Mouse (Mus musculus): ENCODE measurements at regions not wholly inside any gene's neighbourhood (a gene's known extent, or its start where the extent isn't known, plus 50 kb on each side); places are given as distances from the start of the nearest gene placed in this dataset.
"Not testable (repeated sequence)": the region's sequence is repeated elsewhere in the genome, so short reads cannot be mapped to it uniquely, and the experiment has no call there.

GRCm38 (mm10) chr4:66691598-66692220 lies 135.7 kb upstream of the Tlr4 start:
- WGBS: 57% methylated on average over 5 of the region's 5 CpGs

GRCm38 (mm10) chr4:66693982-66694578 lies 133.3 kb upstream of the Tlr4 start:
- no peak overlapping the region for H3K4me3 ChIP-seq (replicated peaks; ENCODE audit: control insufficient read depth, low read depth, low read length)
- no peak for TF ChIP-seq POLR2A (IDR thresholded peaks at IDR 0.05; ENCODE audit: borderline replicate concordance, control insufficient read depth, low read depth, low read length)
- TF ChIP-seq CTCF (IDR thresholded peaks at IDR 0.05; ENCODE audit: control insufficient read depth, insufficient read depth, low read length): no peak
- no peaks in the 10 kb centered on the region for H3K4me1 ChIP-seq (ENCODE audit: control insufficient read depth, insufficient read depth, low read length)
- WGBS: 66% methylated on average over 4 of the region's 4 CpGs
- H3K27ac ChIP-seq (ENCODE audit: control insufficient read depth, insufficient read depth, low read depth, low read length, poor library complexity): no peak overlapping the region

More at GRCm38 (mm10) chr4:66691598-66692220, 135.7 kb upstream of the Tlr4 start:
- H3K4me1 ChIP-seq (ENCODE audit: control insufficient read depth, insufficient read depth, low read length): no peaks in the 10 kb centered on the region
- no peak overlapping the region for H3K4me3 ChIP-seq (replicated peaks; ENCODE audit: control insufficient read depth, low read depth, low read length)
- TF ChIP-seq POLR2A (IDR thresholded peaks at IDR 0.05; ENCODE audit: borderline replicate concordance, control insufficient read depth, low read depth, low read length) (no peak), CTCF (IDR thresholded peaks at IDR 0.05; ENCODE audit: control insufficient read depth, insufficient read depth, low read length) (no peak)
- H3K27ac ChIP-seq (ENCODE audit: control insufficient read depth, insufficient read depth, low read depth, low read length, poor library complexity): no peak overlapping the region

GRCm38 (mm10) chr4:66715821-66716760 lies 111.3 kb upstream of the Tlr4 start:
- 71% methylated on average over 6 of the region's 6 CpGs for WGBS
- Histone ChIP-seq H3K4me3 (replicated peaks; ENCODE audit: control insufficient read depth, low read depth, low read length) (no peak overlapping the region), H3K4me1 (ENCODE audit: control insufficient read depth, insufficient read depth, low read length) (no peaks in the 10 kb centered on the region), H3K27ac (ENCODE audit: control insufficient read depth, insufficient read depth, low read depth, low read length, poor library complexity) (no peak overlapping the region)
- TF ChIP-seq CTCF (IDR thresholded peaks at IDR 0.05; ENCODE audit: control insufficient read depth, insufficient read depth, low read length): no peak
- TF ChIP-seq POLR2A (IDR thresholded peaks at IDR 0.05; ENCODE audit: borderline replicate concordance, control insufficient read depth, low read depth, low read length): no peak

- Histone ChIP-seq H3K4me3 (replicated peaks; ENCODE audit: control insufficient read depth, low read depth, low read length) (no peak overlapping the region), H3K4me1 (ENCODE audit: control insufficient read depth, insufficient read depth, low read length) (peaks cover 2% of the 10 kb centered on the region), H3K27ac (ENCODE audit: control insufficient read depth, insufficient read depth, low read depth, low read length, poor library complexity) (no peak overlapping the region)
- WGBS: 29% methylated on average over 2 of the region's 2 CpGs
- no peak for TF ChIP-seq CTCF (IDR thresholded peaks at IDR 0.05; ENCODE audit: control insufficient read depth, insufficient read depth, low read length)
These were observed 90.0 kb upstream of the Tlr4 start for GRCm38 (mm10) chr4:66737407-66737806.

- H3K27ac ChIP-seq (ENCODE audit: control insufficient read depth, insufficient read depth, low read depth, low read length, poor library complexity); H3K4me1 ChIP-seq (ENCODE audit: control insufficient read depth, insufficient read depth, low read length); H3K4me3 ChIP-seq (replicated peaks; ENCODE audit: control insufficient read depth, low read depth, low read length): not testable (repeated sequence)
- WGBS: 84% methylated on average over 19 of the region's 19 CpGs
These were observed 84.0 kb upstream of the Tlr4 start for GRCm38 (mm10) chr4:66743421-66743820.

GRCm38 (mm10) chr4:66768762-66769161 lies 58.6 kb upstream of the Tlr4 start:
- WGBS: 28% methylated on average over 4 of the region's 4 CpGs
- H3K4me3 ChIP-seq (replicated peaks; ENCODE audit: control insufficient read depth, low read depth, low read length): no peak overlapping the region
- no peaks in the 10 kb centered on the region for H3K4me1 ChIP-seq (ENCODE audit: control insufficient read depth, insufficient read depth, low read length)
- H3K27ac ChIP-seq (ENCODE audit: control insufficient read depth, insufficient read depth, low read depth, low read length, poor library complexity): no peak overlapping the region
- 0 out of 2 replicates have a peak, but pooled peaks have one; percentile 18 for TF ChIP-seq CTCF (IDR thresholded peaks at IDR 0.05; ENCODE audit: control insufficient read depth, insufficient read depth, low read length)
- TF ChIP-seq POLR2A (IDR thresholded peaks at IDR 0.05; ENCODE audit: borderline replicate concordance, control insufficient read depth, low read depth, low read length): no peak
